Mouse (Mus musculus): ENCODE data around the gene Bdh1. TPM values are rescaled to one million over a fixed set of nuclear protein-coding genes. Genes with fewer than 3 reads are reported as not detected.
A peak's percentile ranks its signal among the peaks of the same experiment; 100 is the strongest.
"Not testable (repeated sequence)": the region's sequence is repeated elsewhere in the genome, so short reads cannot be mapped to it uniquely, and the experiment has no call there.

Gene Bdh1
- 10 to 100 TPM in 1 of 2 experiments, 1 to 10 TPM in 1; 5.0 to 23.1 TPM for total RNA-seq (2021)
- long read RNA-seq, experiment 1, partial matches to known transcripts, result 0 of 1 reads
- long read RNA-seq, experiment 1, other reads (novel, unspliced or antisense), result 0 of 1 reads
- long read RNA-seq, experiment 2, transcript Bdh1-203 (7 exons, 3,122 nt), result major isoform, 6 of 9 reads
- long read RNA-seq, experiment 2, partial matches to known transcripts, result 0 of 9 reads
- long read RNA-seq, experiment 2, other reads (novel, unspliced or antisense), result 3 of 9 reads

DNA sequence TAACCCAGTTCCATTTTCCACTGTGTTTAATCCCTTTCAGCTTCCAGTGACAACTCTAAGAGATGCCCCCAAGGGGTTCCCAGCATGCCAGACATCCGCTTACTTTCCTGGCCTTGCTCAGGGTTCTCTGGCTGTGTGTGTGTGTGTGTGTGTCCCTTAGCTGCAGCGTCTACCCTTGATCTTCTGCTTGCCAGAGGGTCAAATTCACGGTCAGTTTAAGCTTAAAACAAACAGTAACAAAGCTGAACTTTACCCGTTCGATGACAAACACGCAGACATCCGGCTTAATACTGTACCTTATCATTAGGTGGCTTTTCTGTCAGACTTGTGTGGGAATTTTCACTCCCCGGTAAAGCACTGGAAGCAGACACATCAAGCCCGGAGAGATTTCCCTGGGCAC, at the start of gene Bdh1:
Bdh1 (plus strand) TSS at position 281 of the 400 bp plus-strand sequence.
- DNase-seq (ENCODE audit: low spot score in 2 of 2), result no peak

DNA sequence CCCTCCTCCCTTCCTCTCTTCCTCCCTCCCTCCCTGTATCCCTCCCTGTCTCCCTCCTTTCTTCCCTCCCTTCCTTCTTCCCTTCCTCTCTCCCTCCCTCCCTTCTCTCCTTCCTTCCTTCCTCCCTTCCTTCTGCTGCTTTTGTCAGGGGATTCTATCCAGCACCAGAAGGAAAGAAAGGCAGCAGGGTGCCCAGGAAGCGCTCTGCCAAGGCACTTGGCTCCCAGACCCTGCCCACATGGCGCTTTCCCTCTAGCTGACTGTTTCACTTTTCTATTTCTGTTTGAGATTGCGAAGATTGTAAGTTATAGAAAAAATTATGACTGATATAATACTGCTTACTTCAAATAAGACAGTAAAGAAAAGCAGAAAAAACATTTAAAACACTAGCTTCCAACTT, 49.8 kb upstream of the Bdh1 start:
- DNase-seq (ENCODE audit: low spot score in 2 of 2), result not testable (repeated sequence)

DNA sequence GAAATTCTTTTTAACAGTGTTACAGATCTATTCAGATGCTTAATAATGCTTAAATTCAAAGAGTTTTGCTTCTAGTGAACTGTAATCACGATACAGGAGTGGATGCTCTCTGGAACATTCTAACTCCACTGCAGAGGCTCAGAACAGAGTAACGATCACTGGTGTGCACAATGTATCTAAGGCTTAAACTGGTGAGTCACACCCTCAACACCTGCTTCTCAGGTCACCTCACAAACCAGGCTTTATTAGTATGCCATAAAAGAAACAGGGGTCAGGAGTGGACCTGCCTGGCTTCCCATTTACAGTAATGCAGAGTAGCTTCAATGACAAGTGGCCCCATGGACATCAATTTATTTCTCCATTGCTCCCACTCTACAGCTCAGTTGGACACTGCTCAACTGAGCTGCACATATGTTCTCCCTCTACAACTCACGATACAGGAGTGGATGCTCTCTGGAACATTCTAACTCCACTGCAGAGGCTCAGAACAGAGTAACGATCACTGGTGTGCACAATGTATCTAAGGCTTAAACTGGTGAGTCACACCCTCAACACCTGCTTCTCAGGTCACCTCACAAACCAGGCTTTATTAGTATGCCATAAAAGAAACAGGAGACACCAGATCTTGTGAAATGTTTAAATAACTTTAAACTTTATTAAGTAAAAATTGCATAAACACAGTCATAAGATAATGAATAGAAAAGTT, 46.0 kb upstream of the Bdh1 start:
- DNase-seq (ENCODE audit: low spot score in 2 of 2), result not testable (repeated sequence)

GRCm38 (mm10) chr16:31388269-31388668, 33.8 kb upstream of the Bdh1 start:
- DNase-seq (ENCODE audit: low spot score in 2 of 2), result not testable (repeated sequence)

DNA sequence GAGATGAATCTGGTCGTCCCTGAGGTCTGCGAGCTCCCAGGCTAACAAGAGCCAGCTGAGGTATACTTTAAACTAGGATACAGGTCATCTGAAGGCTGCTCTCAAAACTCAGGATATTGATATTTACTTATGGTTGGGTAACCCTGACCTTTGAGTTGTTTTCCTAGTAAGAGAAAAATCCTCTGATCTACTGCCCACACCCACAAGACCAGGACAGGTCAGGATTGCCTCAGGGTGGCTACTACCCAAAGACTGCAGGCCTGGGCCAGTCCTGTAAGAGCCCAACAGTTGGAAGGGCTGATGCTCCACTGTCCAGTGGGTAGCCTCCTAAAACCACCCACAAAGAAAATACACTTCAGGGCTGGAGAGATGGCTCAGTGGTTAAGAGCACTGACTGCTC, 22.8 kb upstream of the Bdh1 start:
- DNase-seq (ENCODE audit: low spot score in 2 of 2), result no peak

DNA sequence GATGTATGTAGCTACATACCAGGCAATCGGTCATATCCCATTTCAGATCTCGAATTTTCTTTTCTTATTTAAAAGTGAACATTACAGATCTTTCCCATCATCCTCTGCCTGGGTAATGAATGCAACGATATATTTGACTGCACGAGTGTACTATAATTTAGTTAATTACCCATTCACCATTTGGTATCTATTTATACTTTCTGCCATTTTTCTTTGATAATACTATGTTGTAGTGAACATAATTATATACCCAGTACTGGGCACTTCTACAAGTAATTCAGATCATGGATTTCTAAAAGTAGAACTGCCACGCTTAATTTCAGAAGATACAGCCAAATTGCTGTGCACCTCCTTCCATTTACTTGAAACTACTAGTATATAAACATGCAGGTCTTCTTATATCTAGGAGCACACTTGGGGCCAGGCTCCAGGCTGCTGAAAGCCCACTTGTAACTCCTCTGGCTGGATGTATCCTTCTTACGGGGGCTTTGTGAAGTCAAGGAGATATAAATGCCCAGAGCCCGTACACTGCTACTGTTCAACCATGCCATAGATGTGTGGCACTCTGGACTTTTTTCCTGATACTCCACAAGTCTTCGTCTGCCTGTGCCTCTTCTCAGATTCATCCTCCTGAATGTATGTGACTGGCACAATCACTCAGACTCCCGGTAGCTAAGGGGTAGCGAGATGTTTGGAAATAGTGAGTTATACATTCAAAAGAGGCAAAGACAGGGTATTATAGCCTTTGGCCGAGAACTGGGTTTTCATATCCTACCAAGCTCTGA, 21.0 kb upstream of the Bdh1 start:
- no peak for DNase-seq (ENCODE audit: low spot score in 2 of 2)

GRCm38 (mm10) chr16:31402096-31402495, 20.0 kb upstream of the Bdh1 start:
- no peak for DNase-seq (ENCODE audit: low spot score in 2 of 2)

DNA sequence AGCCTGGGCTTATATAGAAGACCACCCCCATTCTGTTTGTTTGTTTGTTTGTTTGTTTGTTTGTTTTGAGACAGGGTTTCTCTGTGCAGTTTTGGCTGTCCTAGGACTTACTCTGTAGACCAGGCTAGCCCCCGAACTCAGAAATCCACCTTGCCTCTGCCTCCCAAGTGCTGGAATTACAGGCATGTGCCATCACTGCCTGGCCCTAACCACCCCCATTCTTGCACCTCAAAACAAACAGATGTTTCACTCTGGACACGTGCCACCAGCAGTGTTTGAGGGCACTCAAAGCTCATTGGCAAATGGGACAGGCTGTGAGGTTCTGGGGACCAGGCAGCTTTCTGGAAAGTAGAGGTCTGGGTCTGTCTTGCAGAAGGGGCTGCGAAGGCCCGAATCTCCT, 18.1 kb upstream of the Bdh1 start:
- DNase-seq (ENCODE audit: low spot score in 2 of 2), result no peak

DNA sequence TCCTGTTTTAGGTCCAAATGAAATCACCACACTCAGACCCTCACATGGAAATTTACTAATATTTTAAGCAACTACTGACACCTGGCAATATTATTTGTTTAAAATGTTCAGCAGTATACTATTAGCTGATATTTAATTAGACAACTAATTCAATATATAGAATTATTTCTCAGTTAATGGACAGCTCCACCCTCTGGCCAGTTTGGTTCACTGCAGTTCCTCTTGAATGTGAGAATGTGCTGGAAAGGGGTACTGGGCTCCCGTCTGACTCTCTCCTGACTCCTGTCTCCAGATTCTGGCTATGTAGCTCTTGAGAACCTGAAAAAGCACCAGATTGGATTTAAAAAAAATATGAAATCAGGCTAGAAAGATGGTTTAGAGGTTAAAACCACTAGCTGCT, 17.0 kb upstream of the Bdh1 start:
- no peak for DNase-seq (ENCODE audit: low spot score in 2 of 2)

- no peak for DNase-seq (ENCODE audit: low spot score in 2 of 2)
Observed at GRCm38 (mm10) chr16:31407872-31408271, 14.2 kb upstream of the Bdh1 start.

DNA sequence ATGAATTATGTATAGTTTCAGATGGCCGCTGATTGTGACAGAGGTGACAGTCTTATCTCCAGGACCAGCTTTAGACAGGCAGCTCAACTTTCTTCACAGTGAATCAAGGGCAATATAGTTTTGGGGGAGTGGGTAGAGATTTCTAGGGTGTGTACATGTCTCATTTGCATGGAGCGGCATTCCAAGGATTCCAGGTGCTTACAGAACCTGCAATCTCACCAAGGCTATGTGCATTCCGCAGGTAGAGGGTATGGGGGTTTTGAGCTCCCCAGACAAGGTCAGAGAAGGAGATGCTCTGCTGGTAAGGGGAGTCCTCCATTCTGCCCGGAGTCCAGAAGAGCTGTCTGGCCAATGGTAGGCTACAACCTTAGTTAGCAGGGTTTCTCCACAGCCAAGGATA, 11.1 kb upstream of the Bdh1 start:
- no peak for DNase-seq (ENCODE audit: low spot score in 2 of 2)

DNA sequence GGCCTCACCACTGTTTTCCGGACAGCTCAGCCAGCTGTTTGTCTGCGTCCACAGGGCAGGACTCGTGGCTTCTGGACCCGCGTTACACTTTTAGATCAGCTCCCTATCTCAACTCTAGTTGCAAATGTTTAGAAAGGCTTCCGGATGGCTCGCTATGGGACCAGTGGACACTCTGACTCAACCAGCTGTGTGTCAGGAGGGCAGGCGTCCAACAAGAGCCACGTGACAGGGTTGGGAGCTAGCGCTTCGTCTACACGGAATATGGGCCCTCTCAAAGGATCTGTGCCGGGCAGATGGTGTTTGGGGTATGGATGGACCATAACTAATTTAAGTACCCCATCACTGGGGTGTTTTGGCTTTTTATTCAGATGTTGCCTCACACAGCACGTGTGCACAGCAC, 9.8 kb upstream of the Bdh1 start:
- DNase-seq (ENCODE audit: low spot score in 2 of 2), result no peak

- DNase-seq (ENCODE audit: low spot score in 2 of 2), result no peak
Observed at GRCm38 (mm10) chr16:31413777-31414176, 8.3 kb upstream of the Bdh1 start.

GRCm38 (mm10) chr16:31415885-31416450, 6.1 kb upstream of the Bdh1 start:
- no peak for DNase-seq (ENCODE audit: low spot score in 2 of 2)

DNA sequence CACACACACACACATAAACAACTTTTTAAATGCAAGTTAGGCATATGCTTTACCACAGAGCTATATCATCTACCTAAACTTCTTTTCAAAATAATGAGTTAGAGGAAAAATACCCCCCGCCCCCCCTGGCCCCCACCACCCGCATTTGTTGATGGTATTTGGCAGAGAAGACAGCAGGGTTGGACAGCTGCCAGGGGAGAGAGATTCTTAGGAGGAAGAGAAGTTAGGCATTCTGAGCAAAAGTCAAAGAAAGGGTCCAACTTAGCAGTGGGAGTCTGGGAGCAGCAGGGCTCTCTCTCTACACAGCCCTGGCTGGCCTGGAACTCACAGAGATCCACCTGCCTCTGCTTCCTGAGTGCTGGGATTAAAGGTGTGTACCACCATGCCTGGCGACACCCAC, 3.4 kb upstream of the Bdh1 start:
- no peak for DNase-seq (ENCODE audit: low spot score in 2 of 2)

GRCm38 (mm10) chr16:31419457-31419856, 2.6 kb upstream of the Bdh1 start:
- no peak for DNase-seq (ENCODE audit: low spot score in 2 of 2)

GRCm38 (mm10) chr16:31422722-31423121, 642 bp downstream of the Bdh1 start:
- no peak for DNase-seq (ENCODE audit: low spot score in 2 of 2)

DNA sequence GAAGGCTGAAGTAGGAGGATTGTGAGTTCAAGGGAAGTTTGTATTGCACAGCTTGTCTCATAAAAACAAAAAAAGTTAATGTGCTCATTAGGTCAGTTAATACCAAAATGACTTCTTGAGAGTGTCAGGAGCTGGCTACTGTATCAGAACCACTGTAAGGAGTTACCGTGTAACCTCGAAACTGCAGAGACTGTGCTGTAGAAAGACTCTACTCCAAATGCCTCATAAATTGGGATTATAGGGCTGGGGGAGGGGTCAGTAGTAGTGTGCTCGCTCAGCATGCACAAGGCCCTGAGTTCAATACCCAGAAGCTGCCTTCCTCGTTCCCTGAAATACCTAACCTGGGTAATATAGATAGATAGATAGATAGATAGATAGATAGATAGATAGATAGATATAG, 1.3 kb downstream of the Bdh1 start:
- DNase-seq (ENCODE audit: low spot score in 2 of 2), result no peak

- DNase-seq (ENCODE audit: low spot score in 2 of 2), result no peak
Observed at GRCm38 (mm10) chr16:31424416-31425187, 2.5 kb downstream of the Bdh1 start.

- DNase-seq (ENCODE audit: low spot score in 2 of 2), result peak; percentile 78 to 79
Observed at GRCm38 (mm10) chr16:31425508-31425907, 3.4 kb downstream of the Bdh1 start.
